Mouse (Mus musculus) retina, postnatal 7 days (tissue): ENCODE data around the gene Armcx6.
"Not testable (repeated sequence)": the region's sequence is repeated elsewhere in the genome, so short reads cannot be mapped to it uniquely, and the experiment has no call there.

Experiments used
- DNase-seq: peaks from one replicate; pipeline ENCODE4 v3.0.0-alpha.2; 2012; ENCODE audit warnings: low read depth, low spot score

Gene Armcx6

GRCm38 (mm10) chrX:134750764-134751592 is at the start of gene Armcx6:
TSS of gene Armcx6 (minus strand) at chrX:134751417.
- no peak for DNase-seq

- no peak for DNase-seq
These were observed 36.5 kb upstream of the Armcx6 start for GRCm38 (mm10) chrX:134787728-134788127.

GRCm38 (mm10) chrX:134763428-134764198 is 12.4 kb upstream of the Armcx6 start:
- DNase-seq, result not testable (repeated sequence)

- DNase-seq, result no peak
These were observed 6.2 kb upstream of the Armcx6 start for GRCm38 (mm10) chrX:134757293-134757995.

GRCm38 (mm10) chrX:134756434-134757292 is 5.4 kb upstream of the Armcx6 start, which contains the start of gene Armcx3:
TSS of gene Armcx3 (plus strand) at chrX:134756595.
- DNase-seq, result no peak

GRCm38 (mm10) chrX:134752584-134752983 is 1.4 kb upstream of the Armcx6 start:
- DNase-seq, result no peak

GRCm38 (mm10) chrX:134751910-134752309 is 693 bp upstream of the Armcx6 start:
- no peak for DNase-seq

GRCm38 (mm10) chrX:134746459-134746858 is 4.8 kb downstream of the Armcx6 start:
- no peak for DNase-seq

- DNase-seq, result no peak
These were observed 9.4 kb downstream of the Armcx6 start for GRCm38 (mm10) chrX:134741862-134742261.

GRCm38 (mm10) chrX:134739160-134739559 is 12.1 kb downstream of the Armcx6 start:
- DNase-seq, result no peak

GRCm38 (mm10) chrX:134737796-134738195 is 13.4 kb downstream of the Armcx6 start:
- no peak for DNase-seq

GRCm38 (mm10) chrX:134729778-134730177 is 21.4 kb downstream of the Armcx6 start:
- DNase-seq, result no peak

- DNase-seq, result not testable (repeated sequence)
These were observed 27.5 kb downstream of the Armcx6 start for GRCm38 (mm10) chrX:134723762-134724161.

- DNase-seq, result no peak
These were observed 32.7 kb downstream of the Armcx6 start for GRCm38 (mm10) chrX:134718524-134718923.

GRCm38 (mm10) chrX:134717752-134718308 is 33.4 kb downstream of the Armcx6 start, which contains the start of gene Armcx1:
TSS of gene Armcx1 (plus strand) at chrX:134717963.
- DNase-seq, result peak; percentile 48

GRCm38 (mm10) chrX:134716863-134717262 is 34.4 kb downstream of the Armcx6 start:
- DNase-seq, result no peak
